Comparison of ENCODE assay signal across 8 mouse cellular contexts in genomic region chr9:103624649-103625048, GRCm38 (mm10).
DNase-seq lines count a peak whose midpoint lies in the region; ATAC-seq and TF ChIP-seq lines count a peak whose summit lies in the region.

No protein-coding gene starts in this region.

- H3K27me3 ChIP-seq in ES-Bruce4 (ENCODE audit: control insufficient read depth, insufficient read depth, low read length, poor library complexity, severe bottlenecking) = no peaks in the 10 kb centered on the region
- no peaks in the 10 kb centered on the region for H3K27me3 ChIP-seq in heart, embryonic 15.5 days
- H3K27me3 ChIP-seq in liver, embryonic 14.5 days (ENCODE audit: control insufficient read depth, insufficient read depth, low read length) = no peaks in the 10 kb centered on the region

- DNase-seq in adrenal gland, adult 2 months = peak; percentile 69
- peak; percentile 51 for DNase-seq in embryo, embryonic 11.5 days (ENCODE audit: low read depth, low spot score)
- DNase-seq in kidney, postnatal 14 days = peak; percentile 82
- peak; percentile 5 to 37 (median 9) for DNase-seq in liver, embryonic 14.5 days (ENCODE audit: low read depth in 3 of 3, low spot score in 3 of 3)
- DNase-seq in retina, embryonic 14.5 days (ENCODE audit: low spot score) = peak; percentile 87
- peak; percentile 75 for DNase-seq in thymus, postnatal 4 days

- ATAC-seq in heart, embryonic 15.5 days (replicated peaks; ENCODE audit: insufficient number of reproducible peaks, insufficient read depth, low FRiP score, low read depth) = 0 out of 2 replicates have a peak, but pooled peaks have one; percentile 38
- no peak for ATAC-seq in liver, embryonic 14.5 days (ENCODE audit: insufficient read depth)

- no peaks in the 10 kb centered on the region for H3K36me3 ChIP-seq in ES-Bruce4 (ENCODE audit: control insufficient read depth, insufficient read depth, low read length, poor library complexity, severe bottlenecking)
- H3K36me3 ChIP-seq in heart, embryonic 15.5 days = no peaks in the 10 kb centered on the region
- H3K36me3 ChIP-seq in liver, embryonic 14.5 days (replicated peaks; ENCODE audit: control insufficient read depth, insufficient read depth, low read depth) = no peaks in the 10 kb centered on the region

- H3K9me3 ChIP-seq in ES-Bruce4 (replicated peaks; ENCODE audit: control insufficient read depth, insufficient read depth, low read length, poor library complexity, severe bottlenecking) = no peaks in the 10 kb centered on the region
- H3K9me3 ChIP-seq in heart, embryonic 15.5 days (replicated peaks) = no peaks in the 10 kb centered on the region
- H3K9me3 ChIP-seq in liver, embryonic 14.5 days (ENCODE audit: control insufficient read depth, low read length) = no peaks in the 10 kb centered on the region

- H3K4me3 ChIP-seq in ES-Bruce4 (ENCODE audit: low read depth, low read length) = no peak overlapping the region
- H3K4me3 ChIP-seq in heart, embryonic 15.5 days = no peak overlapping the region
- no peak overlapping the region for H3K4me3 ChIP-seq in liver, embryonic 14.5 days (ENCODE audit: insufficient read depth in 1 of 2, low read depth in 2 of 2, low read length in 2 of 2)

- no peak overlapping the region for H3K27ac ChIP-seq in ES-Bruce4 (ENCODE audit: insufficient read depth, low read length)
- H3K27ac ChIP-seq in heart, embryonic 15.5 days = no peak overlapping the region
- H3K27ac ChIP-seq in liver, embryonic 14.5 days = no peak overlapping the region

- 13% methylated on average over 1 of the region's 1 CpGs for WGBS in heart, embryonic 15.5 days
- WGBS in liver, embryonic 14.5 days (ENCODE audit: insufficient replicate concordance) = 14% methylated on average over 1 of the region's 1 CpGs

- H3K4me1 ChIP-seq in ES-Bruce4 (ENCODE audit: control insufficient read depth, insufficient read depth, low read length) = no peaks in the 10 kb centered on the region
- H3K4me1 ChIP-seq in heart, embryonic 15.5 days (replicated peaks) = peaks cover 28% of the 10 kb centered on the region
- H3K4me1 ChIP-seq in liver, embryonic 14.5 days (replicated peaks; ENCODE audit: control insufficient read depth in 2 of 2, insufficient read depth in 2 of 2, low read length in 1 of 2) = no peaks in the 10 kb centered on the region

- H3K9ac ChIP-seq in ES-Bruce4 (ENCODE audit: low read depth, poor library complexity, severe bottlenecking) = no peak overlapping the region
- no peak overlapping the region for H3K9ac ChIP-seq in heart, embryonic 15.5 days
- no peak overlapping the region for H3K9ac ChIP-seq in liver, embryonic 14.5 days (replicated peaks)

- TF ChIP-seq POLR2A in ES-Bruce4 (IDR thresholded peaks at IDR 0.05; ENCODE audit: insufficient read depth, low read length) = no peak

- peak; percentile 58 for TF ChIP-seq CTCF in ES-Bruce4 (IDR thresholded peaks at IDR 0.05; ENCODE audit: low read depth, low read length)
- TF ChIP-seq CTCF in liver, embryonic 14.5 days (IDR thresholded peaks at IDR 0.05; ENCODE audit: low read depth) = peak; percentile 71

- H3K4me2 ChIP-seq in heart, embryonic 15.5 days = no peak overlapping the region
- no peak overlapping the region for H3K4me2 ChIP-seq in liver, embryonic 14.5 days (ENCODE audit: low read depth)

- no peak for TF ChIP-seq EP300 in ES-Bruce4 (IDR thresholded peaks at IDR 0.05; ENCODE audit: insufficient read depth, low read depth, low read length)
- no peak for TF ChIP-seq EP300 in liver, embryonic 14.5 days (IDR thresholded peaks at IDR 0.05; ENCODE audit: low read depth)

Comparison
In these comparisons a context has a peak if more than half of its experiments do, and no peak if none do; other contexts are left out.
1. DNase-seq: peak in every context shown above with its lines; median percentile 87 in retina, embryonic 14.5 days; 82 in kidney, postnatal 14 days; 75 in thymus, postnatal 4 days; 69 in adrenal gland, adult 2 months; 51 in embryo, embryonic 11.5 days; 9 in liver, embryonic 14.5 days.